Mouse (Mus musculus) kidney, embryonic 15.5 days (tissue): ENCODE measurements at regions not wholly inside any gene's neighbourhood (a gene's known extent, or its start where the extent isn't known, plus 50 kb on each side); places are given as distances from the start of the nearest gene placed in this dataset.

ENCODE experiments used
- ATAC-seq: fragments of 200-750 bp; cut with Nextera tagmentation; replicated peaks from 2 replicates; pipeline ENCODE4 v1.8.0; 2017; ENCODE audit warnings: moderate TSS enrichment; ENCODE audit not compliant: low FRiP score
- H3K27ac ChIP-seq: fragments of 300-500 bp; sonication (generic); 2 replicates; pipeline ENCODE4 v1.5.1; 2015; ENCODE audit warnings: mild to moderate bottlenecking, inconsistent platforms
- H3K27me3 ChIP-seq: fragments of 300-500 bp; sonication (generic); 2 replicates; pipeline ENCODE4 v1.6.1; 2015; ENCODE audit warnings: inconsistent platforms
- H3K36me3 ChIP-seq: fragments of 300-500 bp; sonication (generic); 2 replicates; pipeline ENCODE4 v1.6.1; 2015; ENCODE audit warnings: inconsistent platforms
- H3K4me1 ChIP-seq: fragments of 300-500 bp; sonication (generic); 2 replicates; pipeline ENCODE4 v1.6.1; 2015; ENCODE audit warnings: inconsistent platforms
- H3K4me2 ChIP-seq: fragments of 300-500 bp; sonication (generic); 2 replicates; pipeline ENCODE4 v1.6.1; 2015; ENCODE audit warnings: moderate library complexity, mild to moderate bottlenecking, inconsistent platforms
- H3K4me3 ChIP-seq: fragments of 300-500 bp; sonication (generic); replicated peaks from 2 replicates; pipeline ENCODE4 v1.5.1; 2015; ENCODE audit warnings: mild to moderate bottlenecking, inconsistent platforms
- H3K9ac ChIP-seq: fragments of 300-500 bp; sonication (generic); 2 replicates; pipeline ENCODE4 v1.6.1; 2015; ENCODE audit warnings: mild to moderate bottlenecking, inconsistent platforms
- H3K9me3 ChIP-seq: fragments of 300-500 bp; sonication (generic); replicated peaks from 2 replicates; pipeline ENCODE4 v1.6.1; 2016; ENCODE audit warnings: inconsistent platforms
- WGBS: fragments of 180-500 bp; shearing (Covaris S2); methylation state at CpG from one replicate; pipeline ENCODE4 v1.1.7; 2015; ENCODE audit warnings: mixed read lengths; 5-methylcytosine and 5-hydroxymethylcytosine counted together

- H3K4me2 ChIP-seq = no peak overlapping the region
- 95% methylated on average over 1 of the region's 1 CpGs for WGBS
- no peaks in the 10 kb centered on the region for H3K4me1 ChIP-seq
- no peak overlapping the region for H3K4me3 ChIP-seq
- no peaks in the 10 kb centered on the region for H3K9me3 ChIP-seq
- H3K27me3 ChIP-seq = no peaks in the 10 kb centered on the region
- no peak overlapping the region for H3K27ac ChIP-seq
- no peak for ATAC-seq
- H3K36me3 ChIP-seq = no peaks in the 10 kb centered on the region
- no peak overlapping the region for H3K9ac ChIP-seq
These were observed 221.5 kb downstream of the Epha7 start for GRCm38 (mm10) chr4:29034406-29034805.

- H3K36me3 ChIP-seq = no peaks in the 10 kb centered on the region
- H3K27ac ChIP-seq = no peak overlapping the region
- H3K4me3 ChIP-seq = no peak overlapping the region
- H3K9ac ChIP-seq = no peak overlapping the region
- no peak overlapping the region for H3K4me2 ChIP-seq
- 19% methylated on average over 1 of the region's 1 CpGs for WGBS
- no peaks in the 10 kb centered on the region for H3K27me3 ChIP-seq
- no peak for ATAC-seq
- no peaks in the 10 kb centered on the region for H3K9me3 ChIP-seq
- H3K4me1 ChIP-seq = no peaks in the 10 kb centered on the region
These were observed 227.1 kb downstream of the Epha7 start for GRCm38 (mm10) chr4:29039993-29040392.

- peaks cover 11% of the 10 kb centered on the region for H3K4me1 ChIP-seq
- H3K36me3 ChIP-seq = no peaks in the 10 kb centered on the region
- H3K9ac ChIP-seq = no peak overlapping the region
- no peak overlapping the region for H3K4me2 ChIP-seq
- H3K27ac ChIP-seq = no peak overlapping the region
- no peak overlapping the region for H3K4me3 ChIP-seq
- ATAC-seq = peak; percentile 78; the same call in 1 of the 2 replicates
- no peaks in the 10 kb centered on the region for H3K27me3 ChIP-seq
- 60% methylated on average over 12 of the region's 12 CpGs for WGBS
- no peaks in the 10 kb centered on the region for H3K9me3 ChIP-seq
These were observed 256.0 kb downstream of the Epha7 start for GRCm38 (mm10) chr4:29068678-29069621.

GRCm38 (mm10) chr4:29074204-29074603 is 261.3 kb downstream of the Epha7 start:
- no peak overlapping the region for H3K4me2 ChIP-seq
- H3K9me3 ChIP-seq = no peaks in the 10 kb centered on the region
- no peak for ATAC-seq
- no peak overlapping the region for H3K9ac ChIP-seq
- H3K27ac ChIP-seq = no peak overlapping the region
- no peaks in the 10 kb centered on the region for H3K36me3 ChIP-seq
- H3K4me1 ChIP-seq = peaks cover under 1% of the 10 kb centered on the region; the same call in 1 of the 2 replicates
- no peaks in the 10 kb centered on the region for H3K27me3 ChIP-seq
- H3K4me3 ChIP-seq = no peak overlapping the region

- no peaks in the 10 kb centered on the region for H3K4me1 ChIP-seq
- no peak overlapping the region for H3K4me2 ChIP-seq
- no peak overlapping the region for H3K9ac ChIP-seq
- no peaks in the 10 kb centered on the region for H3K9me3 ChIP-seq
- ATAC-seq = no peak
- H3K36me3 ChIP-seq = no peaks in the 10 kb centered on the region
- no peak overlapping the region for H3K4me3 ChIP-seq
- no peak overlapping the region for H3K27ac ChIP-seq
- H3K27me3 ChIP-seq = no peaks in the 10 kb centered on the region
- 43% methylated on average over 3 of the region's 3 CpGs for WGBS
These were observed 261.9 kb downstream of the Epha7 start for GRCm38 (mm10) chr4:29074851-29075250.

GRCm38 (mm10) chr4:29076683-29077082 is 263.8 kb downstream of the Epha7 start:
- Histone ChIP-seq H3K27me3 (no peaks in the 10 kb centered on the region), H3K4me3 (no peak overlapping the region), H3K36me3 (no peaks in the 10 kb centered on the region), H3K9me3 (no peaks in the 10 kb centered on the region), H3K4me2 (no peak overlapping the region), H3K27ac (no peak overlapping the region), H3K9ac (no peak overlapping the region), H3K4me1 (no peaks in the 10 kb centered on the region)
- WGBS = 82% methylated on average over 3 of the region's 3 CpGs
- no peak for ATAC-seq

- no peak overlapping the region for H3K27ac ChIP-seq
- 91% methylated on average over 3 of the region's 3 CpGs for WGBS
- no peak for ATAC-seq
- H3K9ac ChIP-seq = no peak overlapping the region
- H3K27me3 ChIP-seq = no peaks in the 10 kb centered on the region
- H3K36me3 ChIP-seq = no peaks in the 10 kb centered on the region
- no peaks in the 10 kb centered on the region for H3K9me3 ChIP-seq
- H3K4me2 ChIP-seq = no peak overlapping the region
- H3K4me3 ChIP-seq = no peak overlapping the region
- H3K4me1 ChIP-seq = no peaks in the 10 kb centered on the region
These were observed 265.5 kb downstream of the Epha7 start for GRCm38 (mm10) chr4:29078391-29078790.

- WGBS = 75% methylated on average over 5 of the region's 5 CpGs
- Histone ChIP-seq H3K4me1 (no peaks in the 10 kb centered on the region), H3K36me3 (no peaks in the 10 kb centered on the region), H3K9me3 (no peaks in the 10 kb centered on the region), H3K4me2 (no peak overlapping the region), H3K27ac (no peak overlapping the region), H3K9ac (no peak overlapping the region), H3K4me3 (no peak overlapping the region), H3K27me3 (no peaks in the 10 kb centered on the region)
- no peak for ATAC-seq
These were observed 270.8 kb downstream of the Epha7 start for GRCm38 (mm10) chr4:29083545-29084290.

GRCm38 (mm10) chr4:29090949-29091348 is 278.0 kb downstream of the Epha7 start:
- Histone ChIP-seq H3K4me2 (no peak overlapping the region), H3K9ac (no peak overlapping the region), H3K4me3 (no peak overlapping the region), H3K27me3 (no peaks in the 10 kb centered on the region), H3K9me3 (no peaks in the 10 kb centered on the region), H3K4me1 (0 out of 2 replicates have a peak, but pooled peaks cover 3% of the 10 kb centered on the region), H3K27ac (no peak overlapping the region), H3K36me3 (no peaks in the 10 kb centered on the region)
- 18% methylated on average over 4 of the region's 4 CpGs for WGBS
- peak; percentile 33; the same call in 1 of the 2 replicates for ATAC-seq

GRCm38 (mm10) chr4:29091495-29092211 is 278.7 kb downstream of the Epha7 start:
- no peak overlapping the region for H3K4me2 ChIP-seq
- 67% methylated on average over 5 of the region's 5 CpGs for WGBS
- no peak overlapping the region for H3K27ac ChIP-seq
- no peak overlapping the region for H3K4me3 ChIP-seq
- H3K36me3 ChIP-seq = no peaks in the 10 kb centered on the region
- H3K27me3 ChIP-seq = no peaks in the 10 kb centered on the region
- H3K9ac ChIP-seq = no peak overlapping the region
- H3K4me1 ChIP-seq = 0 out of 2 replicates have a peak, but pooled peaks cover 3% of the 10 kb centered on the region
- no peaks in the 10 kb centered on the region for H3K9me3 ChIP-seq
- no peak for ATAC-seq

GRCm38 (mm10) chr4:29102373-29102772 is 289.4 kb downstream of the Epha7 start:
- Histone ChIP-seq H3K27ac (no peak overlapping the region), H3K27me3 (no peaks in the 10 kb centered on the region), H3K36me3 (no peaks in the 10 kb centered on the region), H3K4me1 (no peaks in the 10 kb centered on the region), H3K4me3 (no peak overlapping the region), H3K4me2 (no peak overlapping the region), H3K9me3 (no peaks in the 10 kb centered on the region), H3K9ac (no peak overlapping the region)
- ATAC-seq = no peak
- WGBS = 63% methylated on average over 2 of the region's 2 CpGs

- Histone ChIP-seq H3K4me2 (no peak overlapping the region), H3K36me3 (no peaks in the 10 kb centered on the region), H3K27ac (no peak overlapping the region), H3K4me1 (no peaks in the 10 kb centered on the region), H3K4me3 (no peak overlapping the region), H3K9ac (no peak overlapping the region), H3K27me3 (no peaks in the 10 kb centered on the region), H3K9me3 (no peaks in the 10 kb centered on the region)
- 43% methylated on average over 1 of the region's 1 CpGs for WGBS
- no peak for ATAC-seq
These were observed 290.5 kb downstream of the Epha7 start for GRCm38 (mm10) chr4:29103414-29103813.
